Mouse (Mus musculus) activated CD4-positive, CD25-positive, alpha-beta regulatory T cell, adult 9 weeks (primary cell): ENCODE measurements around the gene Gm10300. TPM values are rescaled to one million over a fixed set of nuclear protein-coding genes. Genes with fewer than 3 reads are reported as not detected.

Source experiments
- polyA plus RNA-seq: library from polyadenylated mRNA; unstranded; fragments of 100-300 nt; shearing (Covaris generic); gene quantifications from one replicate; pipeline ENCODE4 v1.2.1, GENCODE M21; 2017

Gene Gm10300
- not detected for polyA plus RNA-seq

DNA sequence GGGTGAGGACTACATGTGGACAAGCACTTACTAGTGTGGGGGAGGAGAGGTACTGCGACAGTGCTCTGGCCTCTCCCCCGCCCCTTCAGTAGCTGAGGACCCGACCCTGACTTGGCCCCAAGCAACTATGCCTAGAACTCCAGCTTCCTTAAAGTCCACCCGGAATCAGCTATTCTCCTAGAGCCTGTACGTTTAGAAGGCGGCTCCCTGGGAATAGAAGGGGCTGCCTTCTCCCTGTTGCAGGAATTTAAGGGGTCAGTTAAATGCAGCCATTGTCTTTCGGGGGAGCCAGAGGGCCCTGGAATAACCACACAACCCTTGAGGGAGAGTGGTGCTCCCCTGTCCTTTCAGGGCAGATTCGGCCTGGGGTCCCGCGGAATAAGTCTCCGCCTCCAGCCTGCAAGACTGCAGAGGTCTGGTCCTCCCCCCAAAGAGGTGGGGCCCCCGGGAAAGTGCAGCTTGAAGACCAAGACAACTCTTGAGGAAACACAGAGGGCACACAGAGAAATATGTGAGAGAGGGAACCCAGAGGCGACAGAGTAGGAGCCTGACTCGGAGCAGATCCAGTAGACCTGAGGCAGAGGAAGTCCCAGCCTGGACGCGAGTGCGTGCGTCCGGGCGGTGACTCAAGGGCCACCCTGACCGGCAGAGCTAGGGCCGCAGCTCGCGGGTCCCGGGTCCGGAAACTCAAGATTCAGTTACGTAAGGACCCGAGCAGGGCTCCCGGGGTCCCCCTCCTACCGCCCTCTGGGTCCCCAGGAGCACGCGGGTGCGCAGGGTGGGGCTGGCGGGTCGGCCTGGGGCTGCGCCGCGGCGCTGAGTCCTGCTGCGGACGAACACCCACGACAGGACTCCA, at the start of gene Gm10300:
Gm10300 (plus strand) TSS at position 621 of the 856 bp plus-strand sequence.

DNA sequence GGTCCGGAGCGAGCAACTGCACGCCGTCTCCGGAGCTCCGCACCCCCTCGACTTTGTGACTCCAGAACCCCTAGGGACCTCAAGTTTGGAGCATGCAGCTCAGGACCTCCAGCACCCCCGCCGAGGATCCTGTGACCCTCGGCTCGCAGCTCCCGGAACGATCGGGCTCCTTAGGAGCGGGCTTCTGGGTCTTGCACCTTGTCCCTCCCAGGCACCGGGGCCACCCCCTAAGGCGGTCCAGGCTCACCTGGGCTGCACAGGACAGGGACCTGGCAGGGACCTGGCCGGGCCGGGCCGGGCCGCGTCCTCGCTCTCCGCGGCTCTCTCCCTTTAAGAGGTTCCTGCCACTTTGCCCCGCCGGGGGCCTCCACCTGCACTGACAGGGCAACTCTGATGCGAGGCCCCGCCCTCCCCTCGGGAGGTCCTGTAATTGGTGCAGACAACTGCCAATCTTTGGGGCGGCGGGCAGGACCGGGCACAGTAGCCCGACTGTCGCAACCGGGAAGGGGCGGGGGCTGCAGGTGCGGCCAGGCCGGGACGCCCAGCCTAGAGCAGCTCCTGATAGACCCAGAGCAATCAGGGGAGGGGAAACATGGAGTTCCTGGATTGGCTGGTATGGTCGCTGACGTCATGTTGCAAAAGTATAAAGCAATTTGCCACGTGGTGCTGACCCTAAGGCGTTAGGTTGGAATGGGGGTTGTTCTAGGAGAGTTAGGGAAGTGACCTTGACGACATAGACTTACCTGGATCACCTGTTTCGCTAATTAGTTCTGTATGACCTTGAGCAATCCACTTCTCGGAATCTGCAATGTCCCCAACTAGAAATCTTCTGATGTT, 654 bp downstream of the Gm10300 start, which contains the start of gene Epb41:
Epb41 (minus strand) TSS at position 389 of the 837 bp plus-strand sequence.

Other genes starting within 250 kb of the Gm10300 start
- gene Ptpru, start 236.4 kb upstream of the Gm10300 start, polyA plus RNA-seq, result not detected
- gene Mecr, start 231.2 kb upstream of the Gm10300 start, polyA plus RNA-seq, result 27.7 TPM
- gene Srsf4, start 201.1 kb upstream of the Gm10300 start, polyA plus RNA-seq, result 28.3 TPM
- gene Tmem200b, start 152.9 kb upstream of the Gm10300 start, polyA plus RNA-seq, result not detected
- gene Epb41, start 624 bp downstream of the Gm10300 start, polyA plus RNA-seq, result 85.6 TPM
- gene Oprd1, start 69.8 kb downstream of the Gm10300 start, polyA plus RNA-seq, result not detected
- 110 TPM for gene Ythdf2, start 137.6 kb downstream of the Gm10300 start, polyA plus RNA-seq
- 5.6 TPM for gene Gmeb1, start 186.9 kb downstream of the Gm10300 start, polyA plus RNA-seq
- 95.9 TPM for gene Taf12, start 199.7 kb downstream of the Gm10300 start, polyA plus RNA-seq
- gene Rab42, start 228.7 kb downstream of the Gm10300 start, polyA plus RNA-seq, result 0.62 TPM